Mouse (Mus musculus): ENCODE measurements at regions not wholly inside any gene's neighbourhood (a gene's known extent, or its start where the extent isn't known, plus 50 kb on each side); places are given as distances from the start of the nearest gene placed in this dataset.

- no peak for TF ChIP-seq CTCF (IDR thresholded peaks at IDR 0.05)
- TF ChIP-seq EP300 (IDR thresholded peaks at IDR 0.05) = no peak
Observed at GRCm38 (mm10) chr13:101866843-101867242, 98.8 kb upstream of the Pik3r1 start.
